10 mouse cellular contexts compared by ENCODE assay signal in genomic region chr2:20899301-20899700, GRCm38 (mm10).
DNase-seq lines count a peak whose midpoint lies in the region; ATAC-seq and TF ChIP-seq lines count a peak whose summit lies in the region.
"Had no signal": no experiment of that assay in that cellular context is flagged by ENCODE, and none has a peak within 500 bp of the region (broad histone marks: within the 10 kb centered on the region; RNA-seq: fewer than 3 reads in every experiment).

No protein-coding gene starts in this region.

- DNase-seq in heart, adult 2 months = peak in 1 of 2 experiments; percentile 30
- no peak for DNase-seq in heart, embryonic 10.5 days (ENCODE audit: low spot score)
- DNase-seq in CD4-positive, CD25-positive, alpha-beta regulatory T cell, adult 2 months (ENCODE audit: low read depth, low spot score) = peak; percentile 66
- DNase-seq in induced T-regulatory cell, adult 2 months (ENCODE audit: low read depth) = peak; percentile 48
- DNase-seq in MN1 (ENCODE audit: low spot score) = no peak
- no peak for DNase-seq in adrenal gland, adult 2 months
- no peak for DNase-seq in cerebellum, adult 18-20 months

- 9% methylated on average over 9 of the region's 9 CpGs for WGBS in heart, adult 2 months
- WGBS in heart, embryonic 10.5 days = 53% methylated on average over 9 of the region's 9 CpGs

- H3K27me3 ChIP-seq in heart, adult 2 months (ENCODE audit: control insufficient read depth, insufficient read depth, low read length) = no peaks in the 10 kb centered on the region
- no peaks in the 10 kb centered on the region for H3K27me3 ChIP-seq in heart, embryonic 10.5 days (ENCODE audit: insufficient read depth, poor library complexity, severe bottlenecking)
- H3K27me3 ChIP-seq: embryonic facial prominence, embryonic 12.5 days had no signal

- peak; percentile 72; the same call in 1 of the 2 replicates for ATAC-seq in monocyte, adult 5-6 weeks (replicated peaks; ENCODE audit: insufficient number of reproducible peaks, low FRiP score, low TSS enrichment, poor library complexity, severe bottlenecking)

- intact Hi-C loops in heart, adult 2 months (cut with DNase I) = loop anchor here (2.0 to 5.0 kb wide), 2 partner anchors 68 to 363 kb away; no protein-coding TSS in a partner anchor

- no peak for TF ChIP-seq POLR2A in heart, adult 2 months (IDR thresholded peaks at IDR 0.05; ENCODE audit: insufficient read depth, low read depth, low read length)

- H3K4me3 ChIP-seq in heart, adult 2 months = peak overlapping the region; percentile 23
- H3K4me3 ChIP-seq in heart, embryonic 10.5 days = no peak overlapping the region
- H3K4me3 ChIP-seq: embryonic facial prominence, embryonic 12.5 days had no signal

- TF ChIP-seq EP300 in heart, adult 2 months (IDR thresholded peaks at IDR 0.05; ENCODE audit: insufficient read depth, low read depth, low read length) = 0 out of 2 replicates have a peak, but pooled peaks have one; percentile 29

- no peak for TF ChIP-seq CTCF in heart, adult 2 months (IDR thresholded peaks at IDR 0.05)

- no peak overlapping the region; the same call in 1 of the 2 replicates for H3K27ac ChIP-seq in heart, adult 2 months
- no peak overlapping the region for H3K27ac ChIP-seq in heart, embryonic 10.5 days
- H3K27ac ChIP-seq: embryonic facial prominence, embryonic 12.5 days had no signal

- peak overlapping the region; percentile 52; the same call in 1 of the 2 replicates for H3K9ac ChIP-seq in heart, adult 2 months (ENCODE audit: low read depth, low read length)
- H3K9ac ChIP-seq: embryonic facial prominence, embryonic 12.5 days had no signal

- H3K36me3 ChIP-seq in heart, adult 2 months (ENCODE audit: control insufficient read depth, insufficient read depth, low read length) = peaks cover 3% of the 10 kb centered on the region
- no peaks in the 10 kb centered on the region; the same call in 1 of the 2 replicates for H3K36me3 ChIP-seq in heart, embryonic 10.5 days
- H3K36me3 ChIP-seq: embryonic facial prominence, embryonic 12.5 days had no signal

- H3K79me2 ChIP-seq in heart, adult 2 months (replicated peaks; ENCODE audit: control insufficient read depth, insufficient read depth, low read length) = peaks cover 3% of the 10 kb centered on the region; the same call in 1 of the 2 replicates

- H3K9me3 ChIP-seq in heart, embryonic 10.5 days = no peaks in the 10 kb centered on the region
- H3K9me3 ChIP-seq: embryonic facial prominence, embryonic 12.5 days; G1E had no signal

- peaks cover 4% of the 10 kb centered on the region for H3K4me1 ChIP-seq in heart, adult 2 months (ENCODE audit: control insufficient read depth, insufficient read depth, low read length)
- H3K4me1 ChIP-seq in heart, embryonic 10.5 days = peaks cover 7% of the 10 kb centered on the region
- H3K4me1 ChIP-seq: embryonic facial prominence, embryonic 12.5 days had no signal

Comparison
In these comparisons a context has a peak if more than half of its experiments do, and no peak if none do; other contexts are left out.
1. DNase-seq: peak in CD4-positive, CD25-positive, alpha-beta regulatory T cell, adult 2 months (single experiment) and induced T-regulatory cell, adult 2 months (single experiment); none in heart, embryonic 10.5 days (single experiment), MN1 (single experiment), adrenal gland, adult 2 months (single experiment) and cerebellum, adult 18-20 months (0 of 2).